Mouse (Mus musculus) liver, adult (tissue): ENCODE measurements around the gene Creb3l1.
A peak's percentile ranks its signal among the peaks of the same experiment; 100 is the strongest.

Experiments
- GATA4 ChIP-seq: IDR thresholded peaks from 2 replicates; pipeline ENCODE4 v1.6.1; 2014; ENCODE audit warnings: mild to moderate bottlenecking, low read length; ENCODE audit not compliant: insufficient replicate concordance

Gene Creb3l1

GRCm38 (mm10) chr2:91993409-91993808, 30.9 kb downstream of the Creb3l1 start:
- no peak for TF ChIP-seq GATA4

- TF ChIP-seq GATA4: no peak
Measured at GRCm38 (mm10) chr2:91989750-91990149, 34.6 kb downstream of the Creb3l1 start.

GRCm38 (mm10) chr2:91987542-91987941, 36.8 kb downstream of the Creb3l1 start:
- no peak for TF ChIP-seq GATA4

- no peak for TF ChIP-seq GATA4
Measured at GRCm38 (mm10) chr2:91986071-91986470, 38.2 kb downstream of the Creb3l1 start.

- no peak for TF ChIP-seq GATA4
Measured at GRCm38 (mm10) chr2:91984906-91985525, 39.3 kb downstream of the Creb3l1 start.

GRCm38 (mm10) chr2:91984439-91984838, 39.9 kb downstream of the Creb3l1 start:
- peak; percentile 58; the same call in 1 of the 2 replicates for TF ChIP-seq GATA4

GRCm38 (mm10) chr2:91980830-91981229, 43.5 kb downstream of the Creb3l1 start:
- TF ChIP-seq GATA4: no peak

GRCm38 (mm10) chr2:91980245-91980644, 44.1 kb downstream of the Creb3l1 start:
- TF ChIP-seq GATA4: no peak

- TF ChIP-seq GATA4: no peak
Measured at GRCm38 (mm10) chr2:91978547-91978946, 45.8 kb downstream of the Creb3l1 start.

- no peak for TF ChIP-seq GATA4
Measured at GRCm38 (mm10) chr2:91977960-91978359, 46.3 kb downstream of the Creb3l1 start.

GRCm38 (mm10) chr2:91975581-91976541, 48.4 kb downstream of the Creb3l1 start, which contains the start of gene Dgkz:
Gene Dgkz (minus strand): TSS chr2:91975864.
- no peak for TF ChIP-seq GATA4

GRCm38 (mm10) chr2:91973416-91974135, 50.7 kb downstream of the Creb3l1 start:
- TF ChIP-seq GATA4: no peak

- TF ChIP-seq GATA4: no peak
Measured at GRCm38 (mm10) chr2:91972121-91972566, 52.2 kb downstream of the Creb3l1 start.

GRCm38 (mm10) chr2:91971231-91972097, 52.8 kb downstream of the Creb3l1 start:
- TF ChIP-seq GATA4: no peak

- no peak for TF ChIP-seq GATA4
Measured at GRCm38 (mm10) chr2:91967962-91968361, 56.3 kb downstream of the Creb3l1 start.

GRCm38 (mm10) chr2:91966367-91966766, 57.9 kb downstream of the Creb3l1 start:
- no peak for TF ChIP-seq GATA4
